Mouse (Mus musculus) adipose tissue, adult 10 weeks (tissue): Measurements from ENCODE around the gene Tor2a. TPM values are rescaled to one million over a fixed set of nuclear protein-coding genes. Genes with fewer than 3 reads are reported as not detected.

Source experiments
- polyA plus RNA-seq: library from polyadenylated mRNA; stranded (reverse); fragments of 350-450 nt; fragmentation: Illumina TruSeq; extraction: RNeasy Lipid Tissue Mini Kit (QIAGEN cat#74804); gene quantifications from one replicate; pipeline ENCODE4 v1.2.3, GENCODE M21; 2014; ENCODE audit warnings: low read depth, low replicate concordance

The Tor2a gene
- polyA plus RNA-seq, result 40.9 TPM

DNA sequence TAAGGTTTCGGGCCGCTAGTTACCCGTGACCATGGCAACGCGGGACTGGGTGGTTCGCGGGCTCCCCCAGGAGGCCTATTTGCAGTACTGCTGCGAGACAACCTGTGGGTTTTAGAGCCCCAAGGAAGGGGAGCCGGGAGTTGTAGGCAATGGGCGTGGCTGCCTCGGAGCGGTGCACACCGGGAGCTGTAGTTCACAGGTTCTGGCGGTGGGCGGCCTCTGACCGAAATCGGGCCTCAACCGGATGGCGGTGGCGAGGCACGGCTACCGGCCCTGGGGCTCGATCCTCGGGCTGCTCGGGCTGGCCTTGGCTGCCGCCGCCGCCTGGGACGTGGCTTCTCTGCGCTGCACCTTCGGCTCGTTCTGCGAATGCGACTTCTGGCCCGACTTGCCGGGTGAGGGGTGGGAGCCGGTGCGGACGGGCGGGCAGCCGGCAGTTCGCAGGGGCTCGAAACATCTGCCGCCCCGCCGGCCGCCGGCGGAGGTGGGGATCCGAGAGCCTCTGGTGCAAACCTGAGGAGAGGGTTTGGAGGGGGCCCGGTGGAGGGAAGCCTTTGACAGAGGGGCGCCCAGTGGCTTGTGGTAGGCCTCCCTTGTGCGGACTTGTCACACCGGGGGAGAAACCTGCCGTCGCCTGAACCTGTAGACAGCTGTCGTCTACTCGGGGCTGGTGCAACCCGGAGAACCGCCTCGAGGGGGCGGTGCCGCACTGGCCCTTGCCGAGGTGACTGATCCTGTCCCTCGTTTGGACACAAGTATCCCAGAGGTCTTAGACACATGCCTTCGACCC is at the start of gene Tor2a:
Gene Tor2a, plus strand, starts transcription at position 179 of the 790 bp plus-strand sequence.

DNA sequence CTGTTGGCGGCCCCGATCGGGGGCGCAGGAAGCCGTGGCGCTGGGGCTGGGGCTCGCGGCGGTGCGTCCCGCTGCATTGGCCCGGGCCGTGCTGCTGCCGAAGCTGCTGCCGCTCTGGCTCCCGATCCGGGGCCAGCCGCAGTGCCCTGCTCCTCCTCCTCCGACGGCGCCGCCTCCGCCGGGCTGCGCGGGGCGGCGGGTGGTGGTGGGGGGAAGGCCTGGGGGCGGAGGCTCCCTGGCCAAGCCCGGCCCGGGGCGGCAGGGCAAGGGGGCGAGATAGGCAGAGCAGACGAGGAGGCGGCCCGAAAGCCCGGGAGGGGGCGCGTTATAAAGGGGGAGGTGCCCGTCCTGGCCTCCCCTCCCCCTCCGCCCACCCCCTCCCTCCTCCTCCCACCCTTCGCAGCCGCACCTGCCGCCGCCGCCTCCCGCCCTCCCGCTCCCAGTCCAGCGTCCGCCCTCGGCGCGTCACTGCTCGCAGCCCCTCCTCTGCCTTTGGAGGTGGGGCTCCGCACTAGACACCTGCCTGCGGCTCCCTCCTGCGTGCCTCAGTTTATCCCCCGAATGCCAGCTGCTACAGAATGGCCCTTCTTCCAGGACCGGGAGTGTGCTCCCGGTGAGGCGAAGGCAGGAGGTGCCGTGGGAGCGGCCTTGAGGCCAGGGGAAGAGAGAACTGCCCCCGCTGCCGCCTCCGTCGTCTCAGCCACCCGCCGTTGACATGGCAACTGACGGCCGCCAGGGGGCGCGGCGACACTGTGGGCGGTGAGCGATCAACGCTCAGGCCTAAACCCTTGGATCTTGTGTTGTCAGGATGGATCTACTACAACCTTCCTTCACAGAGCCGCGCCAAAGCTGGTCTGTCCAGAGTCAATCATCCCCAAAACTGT is 43.9 kb upstream of the Tor2a start, which contains the start of gene Cdk9:
Gene Cdk9, minus strand, starts transcription at position 143 of the 884 bp plus-strand sequence.

DNA sequence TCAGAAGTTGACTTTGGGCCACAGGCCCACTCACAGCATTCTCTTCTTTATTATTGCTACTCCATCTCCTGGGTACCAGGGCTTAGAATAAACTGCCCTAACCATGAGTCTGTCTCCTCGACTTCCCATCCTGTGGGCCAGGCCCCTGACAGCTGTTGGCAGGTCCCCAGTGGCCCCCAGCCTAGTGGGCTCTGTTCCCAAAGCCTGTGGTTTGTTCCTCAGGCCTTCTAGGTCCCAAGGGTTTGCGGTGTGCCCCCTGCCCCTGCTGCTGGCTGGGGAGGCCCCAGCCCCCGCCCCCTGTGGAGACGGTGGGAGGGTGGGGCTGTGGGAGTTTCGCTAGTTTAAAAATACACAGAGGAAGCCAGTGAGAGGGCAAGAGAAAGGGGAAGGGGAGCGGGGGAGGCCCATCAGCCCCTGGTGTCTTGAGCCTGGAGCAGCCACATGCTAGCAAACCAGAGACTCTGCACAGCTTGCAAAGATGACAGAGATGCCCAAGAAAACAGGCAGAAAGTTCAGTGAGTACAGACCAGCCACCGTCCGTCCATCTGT is 36.3 kb upstream of the Tor2a start, which contains the start of gene Sh2d3c:
Gene Sh2d3c, plus strand, starts transcription at position 375 of the 549 bp plus-strand sequence.

DNA sequence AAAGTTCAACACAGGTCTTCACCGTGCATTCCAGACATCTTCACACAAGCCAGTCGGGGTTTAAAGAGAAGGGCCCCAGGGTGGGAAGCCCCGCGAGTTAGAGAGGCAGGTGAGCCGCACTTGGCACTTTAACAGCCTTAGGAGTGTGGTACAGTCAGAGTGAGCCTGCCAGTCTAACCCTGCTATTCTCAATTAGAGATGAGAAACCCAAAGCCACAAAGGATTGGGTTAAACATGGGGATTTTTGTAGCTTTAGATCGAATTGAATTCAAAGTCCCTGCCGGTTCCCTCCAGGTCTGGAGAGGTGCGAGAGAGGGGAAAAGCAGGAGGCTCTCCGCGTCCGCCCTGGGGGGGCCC is 16.1 kb upstream of the Tor2a start, which contains the start of gene 6330409D20Rik:
Gene 6330409D20Rik, minus strand, starts transcription at position 101 of the 357 bp plus-strand sequence.

DNA sequence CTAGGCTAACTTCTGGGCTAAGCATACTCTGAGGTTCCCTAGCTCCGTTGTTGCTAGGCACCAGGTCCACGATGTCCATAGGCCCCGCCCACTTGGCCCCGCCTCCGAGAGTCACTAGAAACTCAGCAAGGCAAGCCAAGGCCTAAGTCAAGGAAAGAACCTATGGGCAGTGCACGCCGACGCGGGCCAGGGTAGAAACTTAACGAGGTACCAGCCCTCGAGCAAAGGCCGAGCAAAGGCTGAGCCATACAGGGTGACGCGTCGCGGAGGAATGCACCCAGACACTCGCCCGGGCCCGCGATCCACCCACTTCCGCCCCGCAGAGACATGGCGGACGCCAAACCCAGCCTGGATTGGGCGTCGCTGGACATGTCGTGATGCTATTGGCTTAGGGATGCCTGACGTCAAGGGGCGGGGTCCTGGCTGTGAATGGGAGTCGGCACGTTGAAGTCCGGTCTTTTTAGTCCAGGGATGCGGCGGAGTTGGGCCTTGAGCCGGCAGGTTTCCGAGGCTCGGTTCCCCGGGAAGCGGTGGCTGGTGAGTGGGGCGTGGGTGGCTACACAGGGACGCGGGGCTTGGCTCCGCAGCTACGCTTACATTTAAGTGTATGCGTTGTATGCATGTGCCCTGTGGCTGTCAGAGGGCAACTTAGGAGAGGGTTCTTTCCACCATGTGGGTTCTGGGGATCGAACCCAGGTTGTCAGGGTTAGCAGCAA is 18.5 kb downstream of the Tor2a start, which contains the start of the genes Ttc16 and Ptrh1:
Gene Ttc16, minus strand, starts transcription at position 275 of the 716 bp plus-strand sequence.
Gene Ptrh1, plus strand, starts transcription at position 428 of the 716 bp plus-strand sequence.

DNA sequence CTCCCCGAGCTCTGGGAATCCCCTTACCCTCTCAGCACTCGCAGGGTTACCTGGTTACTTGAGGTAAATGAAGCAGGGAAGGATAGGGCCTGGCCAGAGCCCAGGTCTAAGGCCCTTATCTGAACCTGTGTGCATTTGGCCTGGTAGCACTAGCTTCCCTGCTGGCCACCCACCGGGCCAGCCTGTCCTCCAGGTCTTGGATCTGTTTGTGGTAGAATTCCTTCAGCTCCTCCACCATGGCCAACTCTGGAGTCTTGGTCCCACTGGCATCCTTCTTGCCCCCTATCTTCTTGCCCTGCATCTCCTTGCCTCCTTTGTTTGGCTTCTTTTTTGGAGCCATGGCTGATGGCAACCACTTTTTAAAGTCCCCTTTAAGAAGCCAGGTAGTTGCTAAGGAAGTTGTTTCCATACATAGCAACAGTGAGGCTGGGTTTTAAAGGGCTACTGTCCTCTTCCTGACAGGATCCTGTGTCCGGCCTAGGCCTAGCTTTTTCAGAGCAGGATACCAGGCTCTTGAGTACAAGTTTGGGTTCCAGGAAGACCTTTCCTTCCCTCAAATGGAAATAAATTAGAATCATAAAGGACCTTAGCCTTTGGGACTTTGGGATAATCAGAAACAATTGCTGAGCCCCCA is 27.1 kb downstream of the Tor2a start, which contains the start of gene Cfap157:
Gene Cfap157, minus strand, starts transcription at position 381 of the 634 bp plus-strand sequence.

Other genes starting within 250 kb of the Tor2a start
- 29.4 TPM for gene Fam102a, start 221.9 kb upstream of the Tor2a start, polyA plus RNA-seq
- gene Dpm2, start 186.4 kb upstream of the Tor2a start, polyA plus RNA-seq, result 87.5 TPM
- gene Pip5kl1, start 182.4 kb upstream of the Tor2a start, polyA plus RNA-seq, result not detected
- not detected for gene 9430097D07Rik, start 181.6 kb upstream of the Tor2a start, polyA plus RNA-seq
- 28.3 TPM for gene St6galnac4, start 170.1 kb upstream of the Tor2a start, polyA plus RNA-seq
- 24.1 TPM for gene St6galnac6, start 157.5 kb upstream of the Tor2a start, polyA plus RNA-seq
- 38.9 TPM for gene Ak1, start 135.5 kb upstream of the Tor2a start, polyA plus RNA-seq
- 49.7 TPM for gene Eng, start 110.6 kb upstream of the Tor2a start, polyA plus RNA-seq
- gene Fpgs, start 53.1 kb upstream of the Tor2a start, polyA plus RNA-seq, result 50.8 TPM
- gene Cdk9, start 44.2 kb upstream of the Tor2a start, polyA plus RNA-seq, result 63.0 TPM
- gene Sh2d3c, start 36.2 kb upstream of the Tor2a start, polyA plus RNA-seq, result 12.2 TPM
- not detected for gene 6330409D20Rik, start 16.2 kb upstream of the Tor2a start, polyA plus RNA-seq
- 4.4 TPM for gene Ttc16, start 18.4 kb downstream of the Tor2a start, polyA plus RNA-seq
- 5.0 TPM for gene Ptrh1, start 18.6 kb downstream of the Tor2a start, polyA plus RNA-seq
- 3.0 TPM for gene Cfap157, start 27.2 kb downstream of the Tor2a start, polyA plus RNA-seq
- gene Stxbp1, start 90.0 kb downstream of the Tor2a start, polyA plus RNA-seq, result 9.1 TPM
- gene Fam129b, start 118.9 kb downstream of the Tor2a start, polyA plus RNA-seq, result 43.8 TPM
- gene Rpl12, start 204.3 kb downstream of the Tor2a start, polyA plus RNA-seq, result 796 TPM
- 13.7 TPM for gene Lrsam1, start 204.4 kb downstream of the Tor2a start, polyA plus RNA-seq
- gene Slc2a8, start 224.8 kb downstream of the Tor2a start, polyA plus RNA-seq, result 21.9 TPM